Mouse (Mus musculus) brain, embryonic 14.5 days (tissue): ENCODE results near the gene Utp20.

Experiments
- CTCF ChIP-seq: fragments of 200-500 bp; IDR thresholded peaks from 2 replicates; pipeline ENCODE4 v1.5.1; 2012; ENCODE audit warnings: inconsistent platforms, mild to moderate bottlenecking, moderate library complexity, borderline replicate concordance; ENCODE audit not compliant: insufficient read depth, insufficient read length; ENCODE audit errors: extremely low read depth
- POLR2A ChIP-seq: fragments of 200-500 bp; IDR thresholded peaks from 2 replicates; pipeline ENCODE4 v1.6.1; 2012; ENCODE audit warnings: mild to moderate bottlenecking, inconsistent platforms, borderline replicate concordance; ENCODE audit not compliant: poor library complexity, insufficient read depth, insufficient read length, severe bottlenecking; ENCODE audit errors: extremely low read depth

DNA sequence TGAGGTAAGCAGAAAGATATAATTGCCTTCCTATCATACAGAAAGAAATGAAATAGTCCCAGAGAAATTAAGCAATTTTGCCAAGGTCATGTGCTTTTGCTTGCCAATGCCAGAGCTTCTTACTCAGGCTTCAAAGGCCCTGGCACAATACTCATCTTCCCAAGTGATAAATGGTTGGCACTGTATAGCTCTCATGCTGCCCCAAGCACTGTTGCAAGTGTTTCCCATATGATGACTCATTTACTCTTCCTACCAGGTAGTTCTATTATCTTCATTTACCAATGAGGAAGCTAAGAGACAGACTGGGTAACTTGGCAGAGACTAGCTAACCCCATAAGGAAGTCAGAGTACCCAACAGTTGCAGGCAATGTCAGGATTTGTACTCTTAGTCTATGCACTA lies 1.8 kb upstream of the Utp20 start:
- no peak for TF ChIP-seq CTCF
- TF ChIP-seq POLR2A, result no peak
